In the genomic region with DNA sequence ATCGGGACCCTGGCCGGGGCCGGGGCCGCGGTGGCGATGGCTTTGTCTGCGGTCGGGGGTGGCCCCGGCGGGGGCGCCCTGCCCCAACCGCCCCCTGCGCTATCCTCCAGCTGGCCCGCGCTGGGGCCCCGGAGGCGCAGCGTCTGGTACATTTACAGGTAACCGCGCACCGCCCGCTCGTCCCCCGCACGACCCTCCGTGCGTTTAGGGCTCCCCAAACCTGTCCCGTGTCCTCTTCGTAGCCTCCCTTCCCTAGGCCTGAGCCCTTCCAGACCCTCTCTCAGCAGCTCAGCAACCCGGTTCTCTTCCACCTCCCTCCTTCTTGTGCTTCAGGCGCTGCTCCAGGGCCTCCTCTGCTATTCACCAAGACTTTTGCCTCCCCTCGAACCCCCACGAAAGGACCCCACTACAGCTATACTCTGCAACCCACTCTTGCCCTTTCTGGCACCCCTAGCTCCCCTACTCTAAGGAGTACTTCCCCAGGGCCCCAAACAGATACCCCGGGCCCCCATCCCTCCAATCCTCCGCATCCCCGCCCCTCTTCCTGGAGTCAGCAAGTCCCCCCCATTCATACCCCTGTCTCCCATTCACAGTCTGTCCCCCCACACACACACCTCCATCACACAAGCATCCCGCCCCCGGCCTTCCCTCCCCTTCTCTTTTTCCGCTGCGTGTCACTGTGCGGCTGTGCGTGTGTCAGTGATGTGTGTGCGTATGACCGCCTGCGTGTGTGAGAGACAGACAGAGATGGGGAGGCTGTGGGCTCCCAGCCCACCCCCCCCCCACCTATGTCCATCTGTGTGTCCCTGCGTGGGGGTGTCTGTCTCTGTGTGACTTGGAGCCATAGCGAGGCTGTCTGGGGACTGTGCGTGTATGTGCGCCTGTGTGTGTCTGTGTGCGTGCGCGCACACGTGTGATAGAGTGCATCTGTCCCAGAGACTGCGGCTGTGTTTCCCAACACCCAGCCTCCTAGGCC, we compare ENCODE assay signal across 8 mouse cellular contexts. TPM values are rescaled to one million over a fixed set of nuclear protein-coding genes. Genes with fewer than 3 reads are reported as not detected.
A peak's percentile ranks its signal among the peaks of the same experiment; 100 is the strongest.
DNase-seq lines count a peak whose midpoint lies in the region; ATAC-seq lines count a peak whose summit lies in the region.

No protein-coding gene starts in this region.

- no peaks in the 10 kb centered on the region for H3K36me3 ChIP-seq in heart, embryonic 11.5 days (ENCODE audit: control insufficient read depth, insufficient read depth, low read length)
- H3K36me3 ChIP-seq in forebrain, embryonic 16.5 days (ENCODE audit: control insufficient read depth, insufficient read depth): peaks cover 4% of the 10 kb centered on the region; the same call in 1 of the 2 replicates
- no peaks in the 10 kb centered on the region for H3K36me3 ChIP-seq in midbrain, embryonic 11.5 days (ENCODE audit: control insufficient read depth, insufficient read depth, low read length)

- intact Hi-C loops in heart, postnatal 25 days (cut with DNase I): no loop called here

- H3K27me3 ChIP-seq in heart, embryonic 11.5 days (ENCODE audit: control insufficient read depth, insufficient read depth, low read length): peaks cover 84% of the 10 kb centered on the region
- peaks cover 9% of the 10 kb centered on the region; the same call in 1 of the 2 replicates for H3K27me3 ChIP-seq in forebrain, embryonic 16.5 days (replicated peaks; ENCODE audit: control insufficient read depth, insufficient read depth, low read length)
- H3K27me3 ChIP-seq in midbrain, embryonic 11.5 days (ENCODE audit: control insufficient read depth, insufficient read depth, low read length): peaks cover 41% of the 10 kb centered on the region

- H3K9me3 ChIP-seq in heart, embryonic 11.5 days (replicated peaks; ENCODE audit: control insufficient read depth, low read length): no peaks in the 10 kb centered on the region
- H3K9me3 ChIP-seq in forebrain, embryonic 16.5 days (ENCODE audit: control insufficient read depth, low read length): no peaks in the 10 kb centered on the region
- H3K9me3 ChIP-seq in midbrain, embryonic 11.5 days (ENCODE audit: control insufficient read depth, low read length): no peaks in the 10 kb centered on the region

- no peak for DNase-seq in heart, postnatal 25 days (ENCODE audit: low spot score)
- peak; percentile 62 for DNase-seq in ZHBTc4 (ENCODE audit: low read depth, low spot score)
- DNase-seq in midbrain, embryonic 11.5 days (ENCODE audit: low spot score, missing footprints): peak; percentile 91
- DNase-seq in kidney, postnatal 14 days: no peak
- DNase-seq in gastrocnemius, adult 8-10 months (ENCODE audit: low spot score in 2 of 2): no peak

- peak overlapping the region; percentile 36 for H3K4me3 ChIP-seq in heart, embryonic 11.5 days (ENCODE audit: low read depth, low read length)
- peak overlapping the region; percentile 60 for H3K4me3 ChIP-seq in forebrain, embryonic 16.5 days (replicated peaks; ENCODE audit: low read length)
- peak overlapping the region; percentile 56 for H3K4me3 ChIP-seq in midbrain, embryonic 11.5 days (ENCODE audit: low read depth, low read length)

- WGBS in heart, embryonic 11.5 days (ENCODE audit: insufficient replicate concordance): 6% methylated on average over 42 of the region's 54 CpGs
- WGBS in forebrain, embryonic 16.5 days: 2% methylated on average over 40 of the region's 54 CpGs
- 1% methylated on average over 41 of the region's 54 CpGs for WGBS in midbrain, embryonic 11.5 days

- H3K9ac ChIP-seq in heart, embryonic 11.5 days (ENCODE audit: low read depth, low read length): no peak overlapping the region
- H3K9ac ChIP-seq in forebrain, embryonic 16.5 days (replicated peaks; ENCODE audit: low read depth, low read length): peak overlapping the region; percentile 79
- peak overlapping the region; percentile 60 for H3K9ac ChIP-seq in midbrain, embryonic 11.5 days (ENCODE audit: low read length)

- no peak for ATAC-seq in heart, embryonic 11.5 days (replicated peaks; ENCODE audit: insufficient number of reproducible peaks, low FRiP score, low TSS enrichment)
- ATAC-seq in forebrain, embryonic 16.5 days: peak; percentile 79
- peak; percentile 61 for ATAC-seq in midbrain, embryonic 11.5 days (ENCODE audit: low FRiP score)
- no peak for ATAC-seq in monocyte, adult 5-6 weeks (replicated peaks; ENCODE audit: insufficient number of reproducible peaks, low FRiP score, low TSS enrichment, poor library complexity, severe bottlenecking)

- no peak overlapping the region for H3K27ac ChIP-seq in heart, embryonic 11.5 days (ENCODE audit: low read depth, low read length)
- peak overlapping the region; percentile 78 for H3K27ac ChIP-seq in forebrain, embryonic 16.5 days (ENCODE audit: low read length)
- H3K27ac ChIP-seq in midbrain, embryonic 11.5 days (ENCODE audit: low read depth, low read length): no peak overlapping the region; the same call in 1 of the 2 replicates

- H3K4me2 ChIP-seq in heart, embryonic 11.5 days: peak overlapping the region; percentile 58
- peak overlapping the region; percentile 86 for H3K4me2 ChIP-seq in forebrain, embryonic 16.5 days (ENCODE audit: low read length)
- peak overlapping the region; percentile 76 for H3K4me2 ChIP-seq in midbrain, embryonic 11.5 days

- H3K4me1 ChIP-seq in heart, embryonic 11.5 days (ENCODE audit: control insufficient read depth, insufficient read depth, low read length): no peaks in the 10 kb centered on the region; the same call in 1 of the 2 replicates
- peaks cover 26% of the 10 kb centered on the region for H3K4me1 ChIP-seq in forebrain, embryonic 16.5 days (replicated peaks; ENCODE audit: control insufficient read depth, insufficient read depth, low read length)
- H3K4me1 ChIP-seq in midbrain, embryonic 11.5 days (ENCODE audit: control insufficient read depth, insufficient read depth, low read length): peaks cover 6% of the 10 kb centered on the region; the same call in 1 of the 2 replicates

RNA-seq across cellular contexts. Expression of a gene that starts 26.3 kb away (rescaled TPM):
- 1.1 and 1.3 TPM in 2 replicates for polyA plus RNA-seq in heart, embryonic 11.5 days (2014; fragmentation: Nextera tagmentation; extraction: Ambion mirVana)
- total RNA-seq in heart, postnatal 25 days (2021): 1 to 10 TPM; 1.6 to 2.0 TPM
- polyA plus RNA-seq in forebrain, embryonic 16.5 days (2015; fragmentation: Nextera tagmentation; extraction: Ambion mirVana): 20.4 and 26.5 TPM in 2 replicates
- polyA plus RNA-seq in midbrain, embryonic 11.5 days (2014; fragmentation: Nextera tagmentation; extraction: Ambion mirVana): 3.4 TPM in 2 replicates
- 0.19 to 1.2 TPM in 2 of 3 replicates, not detected in the other for total RNA-seq in monocyte, adult 5-6 weeks (2017)
- total RNA-seq in gastrocnemius, adult 8-10 months (2022): under 1 TPM; 0.17 to 0.43 (median 0.34) TPM

RNA-seq across cellular contexts. Expression of a gene that starts 29.6 kb away (rescaled TPM):
- polyA plus RNA-seq in heart, embryonic 11.5 days (2014; fragmentation: Nextera tagmentation; extraction: Ambion mirVana): 0.65 and 0.84 TPM in 2 replicates
- total RNA-seq in heart, postnatal 25 days (2021): 1 to 10 TPM in 1 of 2 experiments, under 1 TPM in 1; 0.87 to 1.0 TPM
- 3.5 and 4.4 TPM in 2 replicates for polyA plus RNA-seq in forebrain, embryonic 16.5 days (2015; fragmentation: Nextera tagmentation; extraction: Ambion mirVana)
- polyA plus RNA-seq in midbrain, embryonic 11.5 days (2014; fragmentation: Nextera tagmentation; extraction: Ambion mirVana): 2.2 and 3.4 TPM in 2 replicates
- 0.49 to 1.6 TPM (median 0.85 TPM) in 3 replicates for total RNA-seq in monocyte, adult 5-6 weeks (2017)
- 1 to 10 TPM in 2 of 4 experiments, under 1 TPM in 2; 0.53 to 1.3 (median 0.99) TPM for total RNA-seq in gastrocnemius, adult 8-10 months (2022)

RNA-seq across cellular contexts. Expression of a gene that starts 47.6 kb away (rescaled TPM):
- polyA plus RNA-seq in heart, embryonic 11.5 days (2014; fragmentation: Nextera tagmentation; extraction: Ambion mirVana): 0.32 and 0.59 TPM in 2 replicates
- 1 to 10 TPM; 1.3 to 2.2 TPM for total RNA-seq in heart, postnatal 25 days (2021)
- polyA plus RNA-seq in forebrain, embryonic 16.5 days (2015; fragmentation: Nextera tagmentation; extraction: Ambion mirVana): 27.2 and 37.2 TPM in 2 replicates
- polyA plus RNA-seq in midbrain, embryonic 11.5 days (2014; fragmentation: Nextera tagmentation; extraction: Ambion mirVana): 1.5 and 2.1 TPM in 2 replicates
- not detected in 3 replicates for total RNA-seq in monocyte, adult 5-6 weeks (2017)
- 1 to 10 TPM; 3.2 to 7.0 (median 5.2) TPM for total RNA-seq in gastrocnemius, adult 8-10 months (2022)

RNA-seq across cellular contexts. Expression of a gene that starts 49.3 kb away (rescaled TPM):
- 0.65 and 1.0 TPM in 2 replicates for polyA plus RNA-seq in heart, embryonic 11.5 days (2014; fragmentation: Nextera tagmentation; extraction: Ambion mirVana)
- total RNA-seq in heart, postnatal 25 days (2021): under 1 TPM; 0.28 to 0.62 TPM
- polyA plus RNA-seq in forebrain, embryonic 16.5 days (2015; fragmentation: Nextera tagmentation; extraction: Ambion mirVana): 0.86 and 2.3 TPM in 2 replicates
- polyA plus RNA-seq in midbrain, embryonic 11.5 days (2014; fragmentation: Nextera tagmentation; extraction: Ambion mirVana): 0.31 and 1.1 TPM in 2 replicates
- 3.5 TPM in 1 of 3 replicates, not detected in the others for total RNA-seq in monocyte, adult 5-6 weeks (2017)
- not detected for total RNA-seq in gastrocnemius, adult 8-10 months (2022)

Comparison
In these comparisons a context has a peak if more than half of its experiments do, and no peak if none do; other contexts are left out.
1. ATAC-seq: peak in forebrain, embryonic 16.5 days (single experiment) and midbrain, embryonic 11.5 days (single experiment); none in heart, embryonic 11.5 days (single experiment) and monocyte, adult 5-6 weeks (single experiment).
2. DNase-seq: peak in ZHBTc4 (single experiment) and midbrain, embryonic 11.5 days (single experiment); none in heart, postnatal 25 days (single experiment), kidney, postnatal 14 days (single experiment) and gastrocnemius, adult 8-10 months (0 of 2).
3. Peak in every context shown above with its lines, with median percentiles within 50 percentile points of each other: H3K4me2 ChIP-seq and H3K4me3 ChIP-seq.